Mouse (Mus musculus) megakaryocyte, embryonic 14.5 days (primary cell): Measurements from ENCODE around the gene Olfr1065.

ENCODE experiments used
- FLI1 ChIP-seq: IDR thresholded peaks from 2 replicates; pipeline ENCODE4 v1.6.1; 2012; ENCODE audit warnings: low read length, inconsistent platforms, mixed read lengths
- GATA1 ChIP-seq: IDR thresholded peaks from 3 replicates; pipeline ENCODE4 v1.6.1; 2012; ENCODE audit warnings: mixed read lengths, low read length, inconsistent platforms, borderline replicate concordance

DNA sequence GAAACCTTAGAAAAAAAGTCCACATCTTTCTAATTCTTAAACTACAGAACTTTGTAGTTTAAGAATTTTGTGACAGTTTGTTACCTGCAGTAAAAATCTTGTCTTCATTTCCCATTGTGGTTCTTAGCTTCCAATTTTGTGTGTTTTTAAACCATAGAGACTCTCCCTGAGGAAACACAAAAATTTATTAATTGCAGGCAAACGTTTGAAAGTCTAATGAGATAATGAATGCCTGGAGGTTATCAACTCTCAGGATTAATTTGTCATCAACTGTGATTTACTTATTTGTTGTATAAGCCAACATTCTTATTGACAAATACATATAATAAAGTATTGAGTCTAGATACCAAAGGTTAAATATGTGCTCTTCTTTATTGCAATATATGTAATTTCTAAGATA is 36.9 kb upstream of the Olfr1065 start, which contains the start of gene Olfr228:
- TF ChIP-seq FLI1 (no peak), GATA1 (no peak)
